Comparison of ENCODE assay signal across 8 mouse cellular contexts in genomic region chr3:88235216-88235615, GRCm38 (mm10). TPM values are rescaled to one million over a fixed set of nuclear protein-coding genes. Genes with fewer than 3 reads are reported as not detected.
DNase-seq lines count a peak whose midpoint lies in the region; ATAC-seq and TF ChIP-seq lines count a peak whose summit lies in the region.

No protein-coding gene starts in this region.

- H3K9me3 ChIP-seq in ES-Bruce4 (replicated peaks; ENCODE audit: control insufficient read depth, insufficient read depth, low read length, poor library complexity, severe bottlenecking): no peaks in the 10 kb centered on the region

- no peaks in the 10 kb centered on the region for H3K27me3 ChIP-seq in ES-Bruce4 (ENCODE audit: control insufficient read depth, insufficient read depth, low read length, poor library complexity, severe bottlenecking)

- no peak for TF ChIP-seq POLR2A in ES-Bruce4 (IDR thresholded peaks at IDR 0.05; ENCODE audit: insufficient read depth, low read length)

- TF ChIP-seq CTCF in ES-Bruce4 (IDR thresholded peaks at IDR 0.05; ENCODE audit: low read depth, low read length): peak; percentile 71

- H3K9ac ChIP-seq in ES-Bruce4 (ENCODE audit: low read depth, poor library complexity, severe bottlenecking): no peak overlapping the region

- ATAC-seq in neutrophil, adult 5-6 weeks (ENCODE audit: extremely low read depth, insufficient number of reproducible peaks, low FRiP score, poor library complexity, severe bottlenecking): peak; percentile 20; the same call in 1 of the 2 replicates

- peaks cover 5% of the 10 kb centered on the region for H3K4me1 ChIP-seq in ES-Bruce4 (ENCODE audit: control insufficient read depth, insufficient read depth, low read length)

- no peak overlapping the region for H3K27ac ChIP-seq in ES-Bruce4 (ENCODE audit: insufficient read depth, low read length)

- no peak overlapping the region for H3K4me3 ChIP-seq in ES-Bruce4 (ENCODE audit: low read depth, low read length)

- peak; percentile 12 for DNase-seq in layer of hippocampus, adult 9-11 months
- DNase-seq in layer of hippocampus, adult 11-12 months (ENCODE audit: low spot score): no peak
- DNase-seq in cerebellum, postnatal 14 days: peak; percentile 77 to 78
- no peak for DNase-seq in gastrocnemius, postnatal 10 days
- DNase-seq in layer of hippocampus, postnatal 36 days: no peak
- no peak for DNase-seq in embryo, embryonic 10.5 days (ENCODE audit: low spot score)

- TF ChIP-seq EP300 in ES-Bruce4 (IDR thresholded peaks at IDR 0.05; ENCODE audit: insufficient read depth, low read depth, low read length): no peak

- H3K36me3 ChIP-seq in ES-Bruce4 (ENCODE audit: control insufficient read depth, insufficient read depth, low read length, poor library complexity, severe bottlenecking): no peaks in the 10 kb centered on the region

RNA-seq across cellular contexts. Expression of gene Rhbg, which starts 19.3 kb away (rescaled TPM):
- 0.82 TPM in 1 of 2 replicates, not detected in the other for polyA plus RNA-seq in ES-Bruce4 (2011; ENCODE audit: insufficient read depth, insufficient read length, low read depth, missing spikeins)
- not detected in 2 replicates for total RNA-seq in neutrophil, adult 5-6 weeks (2017)
- total RNA-seq in gastrocnemius, postnatal 10 days (2021): not detected
- total RNA-seq in layer of hippocampus, postnatal 36 days (2021): not detected

RNA-seq across cellular contexts. Expression of gene Gm38392, which starts 51.8 kb away (rescaled TPM):
- 0.72 and 3.6 TPM in 2 replicates for polyA plus RNA-seq in ES-Bruce4 (2011; ENCODE audit: insufficient read depth, insufficient read length, low read depth, missing spikeins)
- total RNA-seq in neutrophil, adult 5-6 weeks (2017): not detected in 2 replicates
- under 1 TPM; 0.47 to 0.72 TPM for total RNA-seq in gastrocnemius, postnatal 10 days (2021)
- under 1 TPM; 0.47 to 0.76 TPM for total RNA-seq in layer of hippocampus, postnatal 36 days (2021)

Comparison
In these comparisons a context has a peak if more than half of its experiments do, and no peak if none do; other contexts are left out.
1. DNase-seq: peak in layer of hippocampus, adult 9-11 months (single experiment) and cerebellum, postnatal 14 days (2 of 2); none in layer of hippocampus, adult 11-12 months (single experiment), gastrocnemius, postnatal 10 days (single experiment), layer of hippocampus, postnatal 36 days (0 of 2) and embryo, embryonic 10.5 days (single experiment).